Mouse (Mus musculus) embryonic facial prominence, embryonic 10.5 days (tissue): ENCODE measurements around the gene Ralgps1. TPM values are rescaled to one million over a fixed set of nuclear protein-coding genes. Genes with fewer than 3 reads are reported as not detected.
"Not testable (repeated sequence)": the region's sequence is repeated elsewhere in the genome, so short reads cannot be mapped to it uniquely, and the experiment has no call there.

ENCODE experiments used
- DNase-seq: peaks from one replicate; pipeline ENCODE4 v3.0.0-alpha.2; 2017; ENCODE audit warnings: low spot score
- H3K27ac ChIP-seq: fragments of 300-500 bp; sonication (generic); replicated peaks from 2 replicates; pipeline ENCODE4 v1.5.1; 2016; ENCODE audit warnings: mild to moderate bottlenecking
- H3K27me3 ChIP-seq: fragments of 300-500 bp; sonication (generic); replicated peaks from 2 replicates; pipeline ENCODE4 v1.6.1; 2016; ENCODE audit warnings: low read depth, mild to moderate bottlenecking; ENCODE audit not compliant: poor library complexity, severe bottlenecking
- H3K36me3 ChIP-seq: fragments of 300-500 bp; sonication (generic); replicated peaks from 2 replicates; pipeline ENCODE4 v1.6.1; 2016; ENCODE audit warnings: mild to moderate bottlenecking, moderate library complexity
- H3K4me1 ChIP-seq: fragments of 300-500 bp; sonication (generic); 2 replicates; pipeline ENCODE4 v1.6.1; 2016
- H3K4me3 ChIP-seq: fragments of 300-500 bp; sonication (generic); 2 replicates; pipeline ENCODE4 v1.5.1; 2016; ENCODE audit warnings: mild to moderate bottlenecking, moderate library complexity
- H3K9me3 ChIP-seq: fragments of 300-500 bp; sonication (generic); 2 replicates; pipeline ENCODE4 v1.6.1; 2016; ENCODE audit warnings: mild to moderate bottlenecking
- WGBS: fragments of 180-500 bp; shearing (Covaris S2); methylation state at CpG from one replicate; pipeline ENCODE4 v1.1.7; 2016; 5-methylcytosine and 5-hydroxymethylcytosine counted together
- polyA plus RNA-seq: library from polyadenylated mRNA; unstranded; fragments of >200 nt; fragmentation: Nextera tagmentation; extraction: Ambion mirVana; gene quantifications from 2 replicates; pipeline ENCODE4 v1.2.1, GENCODE M21; 2016

Gene Ralgps1
- polyA plus RNA-seq, 1 experiment from 2014 or later: 4.8 TPM

DNA sequence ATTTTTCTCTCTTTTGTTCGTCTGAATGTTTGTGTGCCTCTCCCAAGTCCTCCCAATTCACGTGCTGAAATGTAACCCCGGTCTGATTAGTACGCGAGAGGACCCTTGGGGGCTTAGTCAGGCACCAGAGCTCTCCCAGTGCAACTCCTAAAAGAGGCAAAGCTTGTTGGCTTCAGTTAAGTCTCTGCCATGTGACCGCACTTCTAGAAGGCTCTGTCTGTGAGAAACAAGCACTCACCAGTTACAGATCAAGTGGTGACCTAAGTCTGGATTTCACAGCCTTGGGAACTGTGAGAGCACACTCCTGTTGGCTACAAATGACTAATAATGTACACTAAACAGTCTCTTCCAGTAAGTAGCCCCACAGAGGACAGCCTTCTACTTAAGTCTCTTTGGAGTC lies 248.4 kb downstream of the Ralgps1 start:
- no peaks in the 10 kb centered on the region for H3K9me3 ChIP-seq
- H3K27me3 ChIP-seq: no peaks in the 10 kb centered on the region
- no peak overlapping the region for H3K4me3 ChIP-seq
- DNase-seq: no peak
- no peak overlapping the region for H3K27ac ChIP-seq
- WGBS: 70% methylated on average over 6 of the region's 6 CpGs
- no peaks in the 10 kb centered on the region for H3K4me1 ChIP-seq
- no peaks in the 10 kb centered on the region for H3K36me3 ChIP-seq

DNA sequence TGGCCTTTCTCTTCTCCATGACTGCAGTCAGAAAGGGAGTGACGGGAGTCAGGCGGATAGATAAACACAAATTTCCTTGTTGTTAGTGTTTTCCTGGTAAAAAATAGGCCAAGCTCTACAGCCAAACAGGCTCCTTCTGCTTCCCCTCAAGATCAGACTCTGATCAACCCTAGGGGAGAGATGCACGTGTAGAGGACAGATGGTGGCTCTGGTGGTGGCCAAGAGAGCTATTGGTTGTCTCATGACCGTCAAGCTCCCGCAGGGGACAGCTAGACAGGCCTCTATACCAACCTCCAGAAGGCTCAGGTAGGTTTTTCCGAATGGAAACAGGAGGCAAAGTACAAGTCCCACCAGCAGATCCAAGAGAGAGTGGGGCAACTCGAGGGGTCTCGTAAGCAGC lies 270.8 kb downstream of the Ralgps1 start:
- 86% methylated on average over 8 of the region's 8 CpGs for WGBS
- peaks cover 7% of the 10 kb centered on the region for H3K4me1 ChIP-seq
- H3K27me3 ChIP-seq: no peaks in the 10 kb centered on the region
- no peaks in the 10 kb centered on the region for H3K36me3 ChIP-seq
- no peaks in the 10 kb centered on the region for H3K9me3 ChIP-seq
- no peak overlapping the region for H3K4me3 ChIP-seq
- no peak for DNase-seq
- H3K27ac ChIP-seq: no peak overlapping the region

DNA sequence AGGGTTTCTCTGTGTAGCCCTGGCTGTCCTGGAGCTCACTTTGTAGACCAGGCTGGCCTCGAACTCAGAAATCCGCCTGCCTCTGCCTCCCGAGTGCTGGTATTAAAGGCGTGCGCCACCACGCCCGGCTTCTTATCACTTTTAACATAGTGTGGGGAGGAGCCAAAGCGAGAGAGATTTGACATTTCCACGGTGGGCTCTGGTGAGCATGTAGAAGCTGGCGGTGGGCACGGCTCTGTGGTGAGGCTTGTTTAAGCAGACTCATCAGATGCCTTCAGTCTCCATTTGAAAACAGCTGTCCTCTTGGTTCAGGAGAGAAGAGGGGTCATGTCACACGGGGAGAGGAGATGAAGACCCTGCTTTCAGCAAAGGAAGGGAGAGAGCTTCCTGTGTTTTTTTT lies 274.0 kb downstream of the Ralgps1 start:
- 89% methylated on average over 12 of the region's 12 CpGs for WGBS
- not testable (repeated sequence) for H3K27me3 ChIP-seq, H3K9me3 ChIP-seq, H3K4me3 ChIP-seq, DNase-seq, H3K27ac ChIP-seq, H3K36me3 ChIP-seq
- H3K4me1 ChIP-seq: peaks cover 12% of the 10 kb centered on the region

DNA sequence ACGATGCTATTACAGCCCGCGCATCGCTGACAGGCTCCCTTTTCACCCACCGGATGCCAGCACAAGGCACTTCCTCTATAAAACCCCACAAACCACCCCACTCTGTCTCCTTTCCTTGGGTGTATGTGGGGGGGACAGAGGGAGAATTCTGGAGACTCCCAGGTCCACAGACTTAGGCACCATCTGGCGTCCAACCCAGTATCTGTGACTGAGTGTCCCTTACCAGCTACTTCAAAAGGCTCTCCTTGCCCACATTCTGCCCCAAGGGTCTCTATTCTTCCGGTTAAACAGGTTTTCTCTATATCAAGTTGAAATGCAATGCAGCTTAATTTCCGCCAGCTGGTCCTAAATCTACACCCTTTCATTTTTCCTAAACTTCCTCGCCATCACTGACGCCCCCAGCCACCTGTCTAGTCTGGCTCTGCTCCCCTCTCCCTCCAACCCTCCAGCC lies 276.0 kb downstream of the Ralgps1 start:
- 72% methylated on average over 10 of the region's 10 CpGs for WGBS
- Histone ChIP-seq H3K27me3 (no peaks in the 10 kb centered on the region), H3K4me3 (no peak overlapping the region), H3K36me3 (no peaks in the 10 kb centered on the region), H3K27ac (no peak overlapping the region), H3K9me3 (no peaks in the 10 kb centered on the region), H3K4me1 (peaks cover 12% of the 10 kb centered on the region)
- no peak for DNase-seq

DNA sequence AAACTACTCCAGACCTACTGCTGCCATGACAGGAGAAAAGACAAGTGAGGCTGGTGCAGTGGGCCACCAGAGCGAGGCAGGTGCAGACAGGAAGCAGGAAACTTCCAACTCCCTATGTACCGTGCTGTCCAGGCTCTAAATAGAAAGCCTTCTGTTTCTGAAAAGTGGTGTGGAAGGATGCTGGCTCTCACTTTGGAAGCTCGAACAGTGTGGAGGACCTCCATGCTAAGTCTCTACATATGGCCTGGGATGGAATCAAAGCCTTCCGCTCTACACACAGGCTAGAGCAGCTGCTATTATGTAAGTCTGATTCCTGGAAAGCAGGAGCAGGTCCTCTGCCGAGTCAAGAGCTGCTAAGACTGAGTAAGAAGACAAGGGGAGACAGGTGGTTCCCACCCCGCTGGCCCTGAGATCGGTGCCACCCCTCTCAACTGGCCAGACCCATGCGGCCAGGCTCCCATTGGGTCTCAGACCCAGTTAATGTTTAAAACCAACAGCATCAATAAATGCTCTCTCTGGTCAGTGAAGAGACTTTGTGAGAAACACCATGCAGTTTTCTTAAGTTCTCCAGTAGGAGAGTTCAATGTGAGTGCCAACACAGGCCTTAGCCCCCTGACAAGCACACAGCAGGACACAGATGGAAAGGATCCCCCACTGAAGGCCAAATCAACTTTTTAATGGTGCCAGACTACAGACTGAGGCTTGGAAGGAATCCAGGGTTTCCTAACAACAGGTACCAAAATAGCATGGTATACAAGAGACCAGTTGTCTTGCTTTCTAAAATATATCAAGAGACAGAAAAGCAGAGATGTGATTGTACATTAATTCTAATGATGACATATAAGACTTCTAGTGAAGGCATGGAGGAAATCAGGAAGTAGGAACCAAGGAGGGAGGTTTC lies 280.4 kb downstream of the Ralgps1 start:
- no peak overlapping the region for H3K27ac ChIP-seq
- no peaks in the 10 kb centered on the region for H3K9me3 ChIP-seq
- DNase-seq: no peak
- no peaks in the 10 kb centered on the region for H3K27me3 ChIP-seq
- WGBS: 84% methylated on average over 8 of the region's 8 CpGs
- H3K36me3 ChIP-seq: no peaks in the 10 kb centered on the region
- H3K4me3 ChIP-seq: no peak overlapping the region
- peaks cover 9% of the 10 kb centered on the region for H3K4me1 ChIP-seq

DNA sequence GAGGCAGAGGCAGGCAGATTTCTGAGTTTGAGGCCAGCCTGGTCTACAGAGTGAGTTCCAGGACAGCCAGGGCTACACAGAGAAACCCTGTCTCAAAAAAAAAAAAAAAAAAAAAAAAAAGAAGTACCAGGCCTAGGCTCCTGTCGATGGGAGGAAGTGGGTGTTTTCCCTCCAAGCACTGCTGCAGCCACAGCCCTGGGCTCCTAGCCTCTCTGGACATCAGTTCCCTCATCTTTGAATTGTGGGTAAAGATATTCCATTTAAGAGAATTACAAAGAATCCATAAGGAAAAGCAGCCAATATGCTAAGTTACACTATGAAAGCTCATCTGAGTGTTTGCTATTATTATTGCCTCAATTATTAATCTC lies 281.3 kb downstream of the Ralgps1 start:
- not testable (repeated sequence) for H3K27ac ChIP-seq, H3K4me1 ChIP-seq, H3K9me3 ChIP-seq, H3K4me3 ChIP-seq, H3K36me3 ChIP-seq, DNase-seq, H3K27me3 ChIP-seq
- WGBS: 69% methylated on average over 1 of the region's 1 CpGs

DNA sequence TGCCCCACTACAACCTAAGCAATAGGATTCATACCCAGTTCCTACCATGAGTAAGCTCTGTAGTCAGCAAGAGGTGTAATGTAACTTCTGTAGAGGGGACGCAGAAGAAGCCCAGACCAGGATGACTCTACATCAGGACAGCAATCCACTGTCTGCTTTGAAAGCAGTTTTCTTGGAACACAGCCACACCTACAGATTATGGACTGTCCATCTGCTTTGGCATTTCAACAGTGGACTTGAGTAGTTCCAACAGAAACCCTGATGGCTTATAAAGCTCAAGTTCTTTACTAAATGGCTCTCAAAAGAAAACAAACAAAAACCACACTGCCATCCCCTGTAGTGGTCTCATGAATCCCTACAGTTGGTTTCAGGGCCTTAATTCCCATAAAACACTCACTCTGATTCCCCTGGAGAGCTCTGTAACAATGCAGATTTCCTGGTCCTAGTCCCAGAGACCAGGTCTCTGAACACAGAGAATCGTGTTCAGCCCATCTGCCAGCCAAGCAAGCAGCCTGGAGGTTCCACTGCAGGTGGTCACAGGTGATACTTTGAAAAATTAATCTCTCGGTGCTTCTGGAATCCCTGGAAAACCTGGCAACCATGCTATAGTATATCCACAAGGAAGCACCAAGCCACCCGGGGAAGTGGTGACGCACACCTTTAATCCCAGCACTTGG lies 281.8 kb downstream of the Ralgps1 start:
- 88% methylated on average over 5 of the region's 5 CpGs for WGBS
- Histone ChIP-seq H3K4me3 (no peak overlapping the region), H3K9me3 (no peaks in the 10 kb centered on the region), H3K4me1 (no peaks in the 10 kb centered on the region), H3K36me3 (no peaks in the 10 kb centered on the region), H3K27ac (no peak overlapping the region), H3K27me3 (no peaks in the 10 kb centered on the region)
- no peak for DNase-seq

DNA sequence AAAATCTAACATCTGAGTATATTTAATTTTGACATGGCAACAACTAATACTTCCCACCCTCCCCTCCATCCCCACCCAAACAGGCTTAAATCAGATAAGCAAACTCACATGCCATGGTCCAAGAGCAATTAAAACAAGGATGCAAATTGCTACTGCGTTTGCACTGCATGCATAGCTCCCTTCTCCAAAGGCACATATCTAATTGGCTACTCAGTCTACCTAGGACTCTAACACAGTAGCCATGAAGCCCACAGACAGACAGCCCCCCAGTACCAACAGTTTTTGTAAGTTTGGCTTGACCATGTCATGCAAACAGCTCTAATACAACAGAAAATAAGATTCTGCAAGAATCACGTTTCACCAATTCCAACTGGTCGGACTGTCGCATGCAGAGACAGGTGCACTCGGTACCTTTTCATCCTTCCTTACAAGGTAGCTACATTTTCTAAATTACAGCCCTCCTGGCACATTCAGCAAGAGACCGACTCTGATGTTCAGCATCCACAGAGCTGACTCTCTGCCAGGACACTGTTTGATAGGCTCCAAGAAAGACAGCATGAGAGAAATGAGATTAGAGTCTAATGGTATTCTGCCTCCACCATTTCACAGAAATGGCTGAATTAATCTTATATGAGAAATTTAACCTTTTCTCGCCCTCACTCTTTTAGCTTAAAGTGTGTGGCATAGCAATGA lies 284.5 kb downstream of the Ralgps1 start:
- no peaks in the 10 kb centered on the region for H3K9me3 ChIP-seq
- no peak overlapping the region for H3K27ac ChIP-seq
- no peaks in the 10 kb centered on the region for H3K36me3 ChIP-seq
- H3K4me3 ChIP-seq: no peak overlapping the region
- H3K27me3 ChIP-seq: no peaks in the 10 kb centered on the region
- 82% methylated on average over 7 of the region's 7 CpGs for WGBS
- no peak for DNase-seq
- H3K4me1 ChIP-seq: no peaks in the 10 kb centered on the region

DNA sequence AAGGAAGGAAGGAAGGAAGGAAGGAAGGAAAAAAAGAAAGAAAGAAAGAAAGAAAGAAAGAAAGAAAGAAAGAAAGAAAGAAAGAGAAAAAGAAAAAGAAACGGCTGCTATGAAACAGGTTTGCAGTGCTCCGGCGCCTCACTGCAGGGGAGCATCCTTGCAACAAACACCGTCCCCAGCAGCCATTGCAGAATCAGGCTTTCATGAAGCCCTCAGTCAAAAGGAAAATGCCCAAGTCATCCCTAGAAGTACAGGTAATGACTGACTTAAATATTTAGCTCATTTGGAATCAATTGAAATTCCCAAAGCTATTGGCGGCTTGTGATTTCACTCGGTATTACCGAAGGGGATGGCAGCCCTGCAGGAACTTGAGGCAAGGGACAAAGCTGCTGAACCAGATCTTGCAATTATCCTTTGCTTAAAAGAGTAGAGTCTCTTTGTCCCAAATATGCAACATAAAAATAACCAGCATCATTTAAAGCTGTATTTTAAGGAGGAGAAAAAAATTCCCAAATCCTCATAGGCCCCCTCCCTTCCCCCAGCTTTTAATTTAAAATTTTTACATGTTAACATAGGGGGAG lies 285.2 kb downstream of the Ralgps1 start:
- WGBS: 52% methylated on average over 7 of the region's 7 CpGs
- Histone ChIP-seq H3K36me3 (no peaks in the 10 kb centered on the region), H3K4me1 (no peaks in the 10 kb centered on the region), H3K27me3 (no peaks in the 10 kb centered on the region), H3K27ac (no peak overlapping the region), H3K4me3 (no peak overlapping the region), H3K9me3 (no peaks in the 10 kb centered on the region)
- DNase-seq: no peak

DNA sequence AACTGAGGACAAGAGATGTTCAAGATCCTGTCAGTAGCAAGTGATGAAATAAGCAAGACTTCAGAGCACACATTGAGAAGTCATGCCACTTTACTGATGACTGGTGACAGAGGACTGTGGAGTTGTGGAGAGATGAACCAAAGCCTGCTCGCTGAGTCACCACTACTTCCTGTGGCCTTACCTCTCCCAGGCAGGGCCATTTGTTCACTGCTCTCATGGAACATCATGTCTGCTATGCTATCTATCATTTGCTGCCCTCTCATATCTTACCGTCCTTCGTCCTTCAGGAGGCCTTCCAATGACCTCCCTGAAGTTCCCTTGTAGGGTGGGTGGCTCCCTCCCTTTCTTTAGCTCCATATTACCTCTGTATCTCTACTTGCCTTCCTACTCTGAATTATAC lies 287.1 kb downstream of the Ralgps1 start:
- 88% methylated on average over 3 of the region's 3 CpGs for WGBS
- Histone ChIP-seq H3K9me3 (no peaks in the 10 kb centered on the region), H3K4me1 (peaks cover 12% of the 10 kb centered on the region; the same call in 1 of the 2 replicates), H3K36me3 (no peaks in the 10 kb centered on the region), H3K4me3 (no peak overlapping the region), H3K27me3 (no peaks in the 10 kb centered on the region), H3K27ac (no peak overlapping the region)
- no peak for DNase-seq
